Mouse (Mus musculus): ENCODE measurements around the gene Prpf8. TPM values are rescaled to one million over a fixed set of nuclear protein-coding genes. Genes with fewer than 3 reads are reported as not detected.

Prpf8 gene
- polyA plus RNA-seq, 1 experiment from 2014 or later = 15.8 TPM

GRCm38 (mm10) chr11:75530325-75530724 is 43.7 kb downstream of the Prpf8 start:
- H3K9me3 ChIP-seq (ENCODE audit: control insufficient read depth, low read length) = no peaks in the 10 kb centered on the region
- ATAC-seq (ENCODE audit: low FRiP score, low TSS enrichment) (peak; percentile 63), DNase-seq (ENCODE audit: low spot score) (peak; percentile 96)
- H3K27ac ChIP-seq (replicated peaks) = peak overlapping the region; percentile 91
- H3K36me3 ChIP-seq (ENCODE audit: control insufficient read depth, insufficient read depth, low read length) = no peaks in the 10 kb centered on the region
- peak overlapping the region; percentile 96 for H3K4me2 ChIP-seq (replicated peaks; ENCODE audit: low read depth)
- peaks cover 7% of the 10 kb centered on the region for H3K4me1 ChIP-seq (replicated peaks; ENCODE audit: control insufficient read depth, insufficient read depth)
- H3K9ac ChIP-seq (ENCODE audit: low read length) = peak overlapping the region; percentile 80
- no peaks in the 10 kb centered on the region for H3K27me3 ChIP-seq (ENCODE audit: control insufficient read depth, insufficient read depth, low read length)
- WGBS = 0% methylated on average over 10 of the region's 10 CpGs
- peak; percentile 99 for TF ChIP-seq CTCF (IDR thresholded peaks at IDR 0.05; ENCODE audit: low read depth)
- TF ChIP-seq EP300 (optimal IDR thresholded peaks at IDR 0.05) = no peak
- H3K4me3 ChIP-seq (ENCODE audit: low read depth, low read length) = peak overlapping the region; percentile 60

- Histone ChIP-seq H3K36me3 (ENCODE audit: control insufficient read depth, insufficient read depth, low read length) (no peaks in the 10 kb centered on the region), H3K4me2 (replicated peaks; ENCODE audit: low read depth) (peak overlapping the region; percentile 96), H3K27ac (replicated peaks) (peak overlapping the region; percentile 91), H3K4me1 (replicated peaks; ENCODE audit: control insufficient read depth, insufficient read depth) (peaks cover 7% of the 10 kb centered on the region), H3K27me3 (ENCODE audit: control insufficient read depth, insufficient read depth, low read length) (no peaks in the 10 kb centered on the region), H3K9me3 (ENCODE audit: control insufficient read depth, low read length) (no peaks in the 10 kb centered on the region), H3K4me3 (ENCODE audit: low read depth, low read length) (peak overlapping the region; percentile 60), H3K9ac (ENCODE audit: low read length) (peak overlapping the region; percentile 80)
- no peak for ATAC-seq (ENCODE audit: low FRiP score, low TSS enrichment)
- WGBS = under 1% methylated on average over 31 of the region's 31 CpGs
- no peak for DNase-seq (ENCODE audit: low spot score)
- TF ChIP-seq EP300 (optimal IDR thresholded peaks at IDR 0.05) (no peak), CTCF (IDR thresholded peaks at IDR 0.05; ENCODE audit: low read depth) (no peak)
These were observed 44.3 kb downstream of the Prpf8 start for GRCm38 (mm10) chr11:75530845-75531373.

- peak within 1 kb of the TSS; percentile 80 for H3K9ac ChIP-seq (ENCODE audit: low read length)
- no peaks in the 10 kb centered on the region for H3K27me3 ChIP-seq (ENCODE audit: control insufficient read depth, insufficient read depth, low read length)
- H3K4me1 ChIP-seq (replicated peaks; ENCODE audit: control insufficient read depth, insufficient read depth) = peaks cover 7% of the 10 kb centered on the region
- TF ChIP-seq EP300 (optimal IDR thresholded peaks at IDR 0.05) (peak; percentile 60), CTCF (IDR thresholded peaks at IDR 0.05; ENCODE audit: low read depth) (no peak)
- DNase-seq (ENCODE audit: low spot score) (peak; percentile 93), ATAC-seq (ENCODE audit: low FRiP score, low TSS enrichment) (peak; percentile 88)
- H3K9me3 ChIP-seq (ENCODE audit: control insufficient read depth, low read length) = no peaks in the 10 kb centered on the region
- H3K4me3 ChIP-seq (ENCODE audit: low read depth, low read length) = peak within 1 kb of the TSS; percentile 60
- H3K4me2 ChIP-seq (replicated peaks; ENCODE audit: low read depth) = peak within 1 kb of the TSS; percentile 96
- no peaks in the 10 kb centered on the region for H3K36me3 ChIP-seq (ENCODE audit: control insufficient read depth, insufficient read depth, low read length)
- under 1% methylated on average over 62 of the region's 62 CpGs for WGBS
- H3K27ac ChIP-seq (replicated peaks) = peak within 1 kb of the TSS; percentile 91
These were observed 45.0 kb downstream of the Prpf8 start, which contains the start of gene Slc43a2 for GRCm38 (mm10) chr11:75531469-75532242. TSS of gene Slc43a2 (plus strand) at chr11:75531694.

GRCm38 (mm10) chr11:75532340-75533277 is 46.0 kb downstream of the Prpf8 start:
- H3K9ac ChIP-seq (ENCODE audit: low read length) = peak overlapping the region; percentile 80
- ATAC-seq (ENCODE audit: low FRiP score, low TSS enrichment) = 0 out of 2 replicates have a peak, but pooled peaks have one; percentile 11

GRCm38 (mm10) chr11:75533314-75534015 is 46.8 kb downstream of the Prpf8 start:
- no peaks in the 10 kb centered on the region for H3K27me3 ChIP-seq (ENCODE audit: control insufficient read depth, insufficient read depth, low read length)
- peaks cover 10% of the 10 kb centered on the region for H3K4me1 ChIP-seq (replicated peaks; ENCODE audit: control insufficient read depth, insufficient read depth)
- TF ChIP-seq EP300 (optimal IDR thresholded peaks at IDR 0.05) (no peak), CTCF (IDR thresholded peaks at IDR 0.05; ENCODE audit: low read depth) (no peak)
- no peak for DNase-seq (ENCODE audit: low spot score)
- ATAC-seq (ENCODE audit: low FRiP score, low TSS enrichment) = no peak
- no peak overlapping the region; the same call in 1 of the 2 replicates for H3K4me2 ChIP-seq (replicated peaks; ENCODE audit: low read depth)
- 72% methylated on average over 6 of the region's 6 CpGs for WGBS
- no peaks in the 10 kb centered on the region for H3K9me3 ChIP-seq (ENCODE audit: control insufficient read depth, low read length)
- no peak overlapping the region; the same call in 1 of the 2 replicates for H3K4me3 ChIP-seq (ENCODE audit: low read depth, low read length)
- H3K36me3 ChIP-seq (ENCODE audit: control insufficient read depth, insufficient read depth, low read length) = no peaks in the 10 kb centered on the region
- no peak overlapping the region for H3K9ac ChIP-seq (ENCODE audit: low read length)
- no peak overlapping the region for H3K27ac ChIP-seq (replicated peaks)

More at GRCm38 (mm10) chr11:75532340-75533277, 46.0 kb downstream of the Prpf8 start:
- Histone ChIP-seq H3K4me1 (replicated peaks; ENCODE audit: control insufficient read depth, insufficient read depth) (peaks cover 7% of the 10 kb centered on the region), H3K4me2 (replicated peaks; ENCODE audit: low read depth) (peak overlapping the region; percentile 96), H3K4me3 (ENCODE audit: low read depth, low read length) (peak overlapping the region; percentile 60), H3K27ac (replicated peaks) (peak overlapping the region; percentile 53; the same call in 1 of the 2 replicates), H3K9me3 (ENCODE audit: control insufficient read depth, low read length) (no peaks in the 10 kb centered on the region), H3K36me3 (ENCODE audit: control insufficient read depth, insufficient read depth, low read length) (no peaks in the 10 kb centered on the region), H3K27me3 (ENCODE audit: control insufficient read depth, insufficient read depth, low read length) (no peaks in the 10 kb centered on the region)
- TF ChIP-seq EP300 (optimal IDR thresholded peaks at IDR 0.05) = no peak
- TF ChIP-seq CTCF (IDR thresholded peaks at IDR 0.05; ENCODE audit: low read depth) = no peak
- WGBS = 20% methylated on average over 38 of the region's 38 CpGs
- DNase-seq (ENCODE audit: low spot score) = no peak
